Mouse (Mus musculus) small intestine, adult 2 months (tissue): Measurements from ENCODE around the gene Pwwp2b. TPM values are rescaled to one million over a fixed set of nuclear protein-coding genes. Genes with fewer than 3 reads are reported as not detected.
A peak's percentile ranks its signal among the peaks of the same experiment; 100 is the strongest.

Experiments
- H3K27ac ChIP-seq: fragments of 200-500 bp; 2 replicates; pipeline ENCODE4 v1.5.1; 2012; ENCODE audit warnings: low read depth, low read length, control low read depth, inconsistent platforms; ENCODE audit not compliant: insufficient read depth
- H3K27me3 ChIP-seq: fragments of 200-500 bp; 2 replicates; pipeline ENCODE4 v1.6.1; 2012; ENCODE audit warnings: mild to moderate bottlenecking, moderate library complexity, low read length, inconsistent platforms; ENCODE audit not compliant: control insufficient read depth, insufficient read depth
- H3K36me3 ChIP-seq: fragments of 200-500 bp; 2 replicates; pipeline ENCODE4 v1.6.1; 2012; ENCODE audit warnings: mild to moderate bottlenecking, low read length, control low read depth, inconsistent platforms; ENCODE audit not compliant: control insufficient read depth, insufficient read depth
- H3K4me1 ChIP-seq: fragments of 200-500 bp; 2 replicates; pipeline ENCODE4 v1.6.1; 2012; ENCODE audit warnings: low read length, inconsistent platforms, mixed read lengths; ENCODE audit not compliant: control insufficient read depth, insufficient read depth, insufficient read length
- H3K4me3 ChIP-seq: fragments of 200-500 bp; 2 replicates; pipeline ENCODE4 v1.5.1; 2012; ENCODE audit warnings: low read depth, mild to moderate bottlenecking, control low read depth, inconsistent platforms, low read length, moderate library complexity
- CTCF ChIP-seq: fragments of 200-500 bp; IDR thresholded peaks from 2 replicates; pipeline ENCODE4 v1.5.1; 2012; ENCODE audit warnings: low read depth, mild to moderate bottlenecking, control low read depth, inconsistent platforms, low read length, moderate library complexity, mixed read lengths; ENCODE audit not compliant: insufficient replicate concordance, insufficient read length; ENCODE audit errors: extremely low read depth
- POLR2A ChIP-seq: fragments of 200-500 bp; IDR thresholded peaks from 2 replicates; pipeline ENCODE4 v1.6.1; 2012; ENCODE audit warnings: low read depth, mild to moderate bottlenecking, control low read depth, inconsistent platforms, low read length, moderate library complexity
- WGBS: fragments of 180-500 bp; shearing (Covaris S2); methylation state at CpG from one replicate; pipeline ENCODE4 v1.1.7; 2018; 5-methylcytosine and 5-hydroxymethylcytosine counted together
- polyA plus RNA-seq: library from polyadenylated mRNA; depleted of rRNA; stranded (reverse); fragments of >200 nt; gene quantifications from 2 replicates; pipeline ENCODE4 v1.2.3, GENCODE M21; 2012

The Pwwp2b gene
- polyA plus RNA-seq, 1 experiment = 19.4 TPM

DNA sequence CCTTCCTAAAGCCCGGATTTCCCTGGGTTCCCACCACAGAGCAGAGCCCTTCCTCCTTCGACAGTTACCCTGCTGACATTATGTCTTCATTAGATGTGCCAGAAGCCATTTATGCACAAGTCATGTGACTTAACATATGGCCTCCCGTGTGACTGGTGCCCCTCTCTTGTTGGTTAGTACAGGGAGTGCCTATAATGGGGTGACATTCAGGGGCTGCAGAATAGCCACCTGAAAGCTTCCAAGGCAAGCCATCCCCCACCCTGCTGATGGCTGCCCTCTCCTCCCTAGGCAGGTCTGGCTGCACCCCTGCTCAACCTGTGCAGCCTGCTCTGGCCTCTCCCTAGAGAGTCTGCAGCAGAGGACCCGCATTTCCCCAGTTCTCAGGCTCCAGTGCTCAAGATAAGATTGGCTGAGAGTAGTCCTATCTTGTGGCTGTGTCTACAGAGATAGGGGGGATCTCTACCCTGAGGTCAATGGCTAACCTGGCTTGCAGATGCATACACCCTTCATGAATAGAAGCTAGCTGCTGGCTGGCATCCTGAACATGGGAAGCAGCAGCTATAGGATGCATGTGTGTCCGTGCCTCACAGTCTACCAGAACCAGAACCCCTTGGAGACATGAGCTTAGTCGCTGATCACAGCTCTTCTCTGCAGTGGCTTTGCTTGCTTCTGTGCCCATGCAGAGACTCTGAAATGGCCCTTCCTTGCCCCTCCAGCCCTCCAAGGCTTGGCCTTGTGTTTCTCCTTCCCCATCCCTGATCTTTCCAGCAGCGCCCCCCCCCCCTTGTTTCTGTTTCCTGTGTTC lies 1.3 kb downstream of the Pwwp2b start:
- H3K4me1 ChIP-seq = peaks cover 61% of the 10 kb centered on the region
- no peaks in the 10 kb centered on the region for H3K27me3 ChIP-seq
- WGBS = 29% methylated on average over 7 of the region's 7 CpGs
- peak overlapping the region; percentile 86 for H3K27ac ChIP-seq
- H3K36me3 ChIP-seq = no peaks in the 10 kb centered on the region
- peak overlapping the region; percentile 93 for H3K4me3 ChIP-seq
- TF ChIP-seq CTCF = no peak
- TF ChIP-seq POLR2A = no peak

DNA sequence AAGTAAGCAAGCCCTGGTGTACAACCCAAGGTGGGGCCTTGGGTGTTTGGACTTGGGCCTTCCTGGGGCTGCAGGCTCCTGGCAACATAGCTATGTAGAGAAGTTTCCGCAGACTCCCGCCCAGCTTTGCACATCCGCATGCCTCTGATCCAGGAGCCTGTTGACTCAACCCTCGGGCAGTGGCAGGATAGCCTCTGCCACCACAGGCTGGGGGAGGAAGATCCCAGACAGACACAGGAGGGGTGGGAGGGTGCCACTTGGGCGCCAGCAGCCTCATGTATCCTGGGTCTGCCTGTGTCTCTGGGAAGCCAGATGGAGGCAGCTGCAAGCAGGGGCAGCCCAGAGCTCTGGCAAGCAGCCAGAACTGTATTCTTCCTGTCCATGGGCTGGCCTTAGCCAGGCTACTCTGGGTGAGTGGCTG lies 3.6 kb downstream of the Pwwp2b start:
- Histone ChIP-seq H3K4me3 (0 out of 2 replicates have a peak overlapping the region, but pooled peaks have one; percentile 3), H3K4me1 (peaks cover 63% of the 10 kb centered on the region), H3K27ac (peak overlapping the region; percentile 63), H3K36me3 (peaks cover 20% of the 10 kb centered on the region), H3K27me3 (no peaks in the 10 kb centered on the region)
- WGBS = 18% methylated on average over 5 of the region's 5 CpGs
- TF ChIP-seq POLR2A = no peak; the same call in 1 of the 2 replicates
- no peak for TF ChIP-seq CTCF

DNA sequence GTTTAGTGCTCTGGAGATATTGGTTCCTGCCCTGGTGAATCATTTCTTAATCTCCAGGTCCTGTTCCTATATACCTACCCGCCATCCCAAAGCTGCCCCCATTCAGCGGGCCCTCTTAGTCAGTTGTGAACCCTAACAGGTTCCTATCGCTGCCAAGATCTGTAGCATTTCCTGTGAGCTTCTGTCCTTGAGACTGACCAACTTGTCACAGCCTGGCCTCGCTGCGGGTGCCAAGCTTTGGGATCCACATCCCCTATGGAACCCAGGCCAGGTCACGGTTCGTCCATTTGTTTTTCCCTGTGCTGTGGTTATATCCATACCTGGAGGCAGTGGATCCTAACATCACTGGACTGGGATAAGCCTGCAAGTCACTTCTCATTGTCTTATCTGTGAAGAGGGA lies 4.3 kb downstream of the Pwwp2b start:
- WGBS = 42% methylated on average over 7 of the region's 7 CpGs
- Histone ChIP-seq H3K4me3 (no peak overlapping the region), H3K4me1 (peaks cover 64% of the 10 kb centered on the region), H3K27ac (peak overlapping the region; percentile 63), H3K27me3 (no peaks in the 10 kb centered on the region), H3K36me3 (peaks cover 20% of the 10 kb centered on the region)
- TF ChIP-seq POLR2A (no peak), CTCF (no peak)

DNA sequence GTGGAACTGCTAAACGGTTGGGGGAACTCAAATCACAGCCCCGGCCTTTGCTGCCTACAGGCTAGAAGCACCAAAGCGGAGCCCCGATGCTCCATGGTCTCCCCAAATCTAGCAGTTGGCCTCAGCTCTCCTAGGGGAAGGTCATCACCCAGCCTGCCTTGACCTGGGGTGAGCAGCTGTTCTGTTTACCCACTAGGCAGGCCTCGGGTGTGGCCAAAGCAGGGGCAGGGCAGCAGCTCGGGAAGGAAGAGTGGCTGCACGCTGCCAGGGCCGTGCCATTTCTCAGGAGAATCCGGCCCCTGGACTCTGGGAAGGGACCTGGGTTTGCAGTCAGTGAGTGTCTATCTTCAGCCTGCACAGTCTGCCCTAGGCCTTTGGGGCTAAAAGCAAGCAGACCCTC lies 4.7 kb downstream of the Pwwp2b start:
- WGBS = 23% methylated on average over 9 of the region's 9 CpGs
- peaks cover 20% of the 10 kb centered on the region for H3K36me3 ChIP-seq
- H3K4me3 ChIP-seq = peak overlapping the region; percentile 8
- no peaks in the 10 kb centered on the region for H3K27me3 ChIP-seq
- H3K4me1 ChIP-seq = peaks cover 65% of the 10 kb centered on the region
- TF ChIP-seq CTCF = no peak
- no peak for TF ChIP-seq POLR2A
- peak overlapping the region; percentile 63 for H3K27ac ChIP-seq

DNA sequence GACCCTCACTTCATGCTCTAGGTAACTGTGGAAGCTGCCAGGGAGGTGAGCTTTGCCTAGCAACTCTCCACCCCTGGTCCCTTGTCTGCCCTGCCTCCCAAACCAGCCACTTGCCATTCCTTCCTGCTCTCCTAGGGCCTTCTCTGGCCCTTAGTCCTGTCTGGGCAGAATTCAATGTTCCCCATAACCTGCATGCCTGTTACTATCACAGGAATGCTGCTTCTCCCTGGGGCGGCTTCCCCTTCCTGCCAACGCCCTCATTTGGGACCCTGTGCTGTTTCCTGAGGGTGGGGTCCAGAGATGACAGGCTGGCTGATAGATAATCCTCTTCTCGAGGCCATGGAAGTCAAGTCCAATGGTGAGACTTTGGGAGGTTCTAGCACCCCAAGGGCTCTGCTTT lies 5.2 kb downstream of the Pwwp2b start:
- peaks cover 68% of the 10 kb centered on the region for H3K4me1 ChIP-seq
- TF ChIP-seq POLR2A (no peak), CTCF (no peak)
- H3K27me3 ChIP-seq = no peaks in the 10 kb centered on the region
- H3K36me3 ChIP-seq = peaks cover 20% of the 10 kb centered on the region
- WGBS = 37% methylated on average over 3 of the region's 3 CpGs
- peak overlapping the region; percentile 63 for H3K27ac ChIP-seq
- no peak overlapping the region for H3K4me3 ChIP-seq

DNA sequence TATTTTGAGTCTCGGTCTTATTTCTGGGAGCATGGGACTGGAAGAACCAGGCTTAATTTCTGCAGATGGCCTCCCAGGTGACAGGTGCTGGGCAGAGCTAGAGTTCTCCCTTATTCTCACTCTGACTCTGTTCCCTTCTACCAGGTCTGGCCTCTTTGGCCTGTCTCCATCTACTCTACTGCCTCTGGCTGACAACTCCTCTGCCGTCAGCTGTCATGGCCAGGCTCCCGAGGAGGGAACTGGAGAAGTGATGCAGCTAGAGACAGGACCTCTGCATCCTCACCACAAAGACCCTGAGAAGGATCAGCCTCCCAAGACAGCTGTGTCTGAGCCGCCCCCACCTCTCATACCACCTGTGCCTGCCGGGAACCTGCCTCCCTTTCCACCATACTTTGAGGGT lies 6.3 kb downstream of the Pwwp2b start:
- TF ChIP-seq POLR2A = no peak
- TF ChIP-seq CTCF = no peak
- no peak overlapping the region for H3K27ac ChIP-seq
- H3K36me3 ChIP-seq = peaks cover 24% of the 10 kb centered on the region
- no peak overlapping the region for H3K4me3 ChIP-seq
- peaks cover 69% of the 10 kb centered on the region for H3K4me1 ChIP-seq
- 83% methylated on average over 5 of the region's 5 CpGs for WGBS
- no peaks in the 10 kb centered on the region for H3K27me3 ChIP-seq

DNA sequence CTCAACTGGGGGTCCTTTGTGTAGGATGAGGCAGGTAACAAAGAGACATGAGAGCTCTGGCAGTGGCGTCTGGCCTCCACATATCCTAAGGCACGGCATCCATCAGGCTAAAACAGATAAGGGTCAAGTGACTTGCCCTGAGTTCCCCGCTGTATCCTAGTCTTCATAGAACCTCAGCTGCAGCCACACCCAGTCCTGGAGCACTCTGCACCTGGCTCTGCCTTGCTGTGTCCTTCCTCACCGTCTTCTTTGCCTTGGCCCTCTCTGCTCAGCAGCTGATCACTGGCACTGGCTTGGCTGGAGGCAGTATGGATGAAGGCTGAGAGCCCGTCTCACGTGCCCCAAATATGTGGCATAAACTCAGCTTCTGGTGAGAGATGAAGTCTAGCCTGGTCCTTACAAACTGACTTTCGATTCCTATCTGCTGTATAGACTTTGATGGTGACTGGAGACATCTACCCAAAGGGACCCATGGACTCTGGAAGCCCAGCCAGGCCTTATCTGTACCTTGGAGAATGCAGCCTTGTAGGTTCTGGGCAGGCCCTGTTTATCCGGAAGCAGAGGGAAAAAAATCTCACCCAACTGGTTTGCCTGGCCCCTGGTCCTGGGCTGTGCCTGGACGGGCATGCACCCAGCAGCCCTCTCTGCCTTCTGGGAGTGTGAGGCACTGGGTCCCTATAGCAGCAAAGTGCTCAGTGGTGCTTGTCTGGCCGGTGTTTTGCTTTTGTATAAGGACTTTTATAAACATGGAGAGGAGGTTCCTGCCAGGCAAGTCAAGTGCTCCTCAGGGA lies 9.7 kb downstream of the Pwwp2b start:
- peaks cover 36% of the 10 kb centered on the region for H3K4me1 ChIP-seq
- 25% methylated on average over 10 of the region's 10 CpGs for WGBS
- peak overlapping the region; percentile 88 for H3K27ac ChIP-seq
- H3K36me3 ChIP-seq = peaks cover 27% of the 10 kb centered on the region
- no peaks in the 10 kb centered on the region for H3K27me3 ChIP-seq
- TF ChIP-seq CTCF = no peak
- TF ChIP-seq POLR2A = no peak
- H3K4me3 ChIP-seq = peak overlapping the region; percentile 23; the same call in 1 of the 2 replicates
